Mouse (Mus musculus) embryo, embryonic 9.5 days (tissue): ENCODE measurements around the gene Adamts20.

ENCODE experiments used
- DNase-seq: peaks from one replicate; pipeline ENCODE4 v3.0.0-alpha.2; 2017; ENCODE audit errors: extremely low spot score

Gene Adamts20

DNA sequence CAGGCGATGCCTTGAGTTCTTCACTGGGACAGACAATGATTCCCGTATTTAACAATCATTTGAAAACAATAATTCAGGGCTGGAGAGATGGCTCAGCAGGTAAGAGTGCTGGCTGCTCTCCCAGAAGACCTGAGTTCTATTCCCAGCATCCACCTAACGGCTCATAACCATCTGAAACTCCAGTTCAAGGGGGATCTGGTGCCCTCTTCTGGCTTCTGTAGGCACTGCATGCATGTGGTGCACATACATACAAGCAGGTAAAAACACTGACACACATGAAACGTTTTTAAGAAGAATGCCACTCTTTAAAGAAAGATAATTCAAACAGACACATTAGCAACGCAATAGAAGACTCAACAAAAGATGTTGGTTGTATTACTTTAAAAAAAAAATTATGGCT, 120.9 kb downstream of the Adamts20 start:
- DNase-seq: no peak

DNA sequence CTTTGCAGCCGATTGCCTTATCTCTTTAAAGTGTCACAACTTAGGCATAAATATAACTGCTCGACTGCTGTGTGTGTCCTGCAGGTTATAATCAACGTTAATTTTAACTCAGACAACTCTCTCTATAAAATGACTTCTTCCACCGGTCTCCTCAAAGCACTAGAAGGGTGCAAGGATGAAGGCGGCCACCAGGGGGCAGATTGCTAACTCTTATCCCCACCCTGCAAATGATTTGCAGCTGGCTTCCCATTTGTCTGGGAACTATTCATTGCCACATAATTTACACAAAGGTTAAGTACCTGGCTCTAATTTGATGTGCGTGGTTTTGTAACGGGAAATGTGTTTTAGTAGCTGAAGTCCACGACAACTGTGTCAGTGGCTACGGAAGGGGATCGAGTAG, 122.9 kb downstream of the Adamts20 start:
- DNase-seq: peak; percentile 55

DNA sequence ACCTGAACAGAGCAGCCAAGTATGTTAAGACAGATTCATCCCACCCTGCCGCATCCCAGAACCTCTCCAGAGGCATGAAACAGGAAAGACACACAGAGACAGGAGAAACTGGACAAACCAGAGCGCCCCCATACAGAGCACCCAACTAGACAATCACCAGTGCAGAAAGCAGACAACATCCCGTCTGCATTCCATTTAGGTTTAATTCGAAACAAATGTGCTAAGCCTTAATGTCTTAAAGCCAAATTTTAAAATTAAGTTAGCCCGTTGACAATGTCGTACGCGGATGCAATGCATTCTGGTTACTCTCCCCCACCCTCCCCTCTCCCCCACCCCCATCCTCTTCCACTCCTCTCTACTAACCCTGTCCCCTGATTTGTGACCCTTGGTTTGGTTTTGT, 126.2 kb downstream of the Adamts20 start:
- DNase-seq: no peak

DNA sequence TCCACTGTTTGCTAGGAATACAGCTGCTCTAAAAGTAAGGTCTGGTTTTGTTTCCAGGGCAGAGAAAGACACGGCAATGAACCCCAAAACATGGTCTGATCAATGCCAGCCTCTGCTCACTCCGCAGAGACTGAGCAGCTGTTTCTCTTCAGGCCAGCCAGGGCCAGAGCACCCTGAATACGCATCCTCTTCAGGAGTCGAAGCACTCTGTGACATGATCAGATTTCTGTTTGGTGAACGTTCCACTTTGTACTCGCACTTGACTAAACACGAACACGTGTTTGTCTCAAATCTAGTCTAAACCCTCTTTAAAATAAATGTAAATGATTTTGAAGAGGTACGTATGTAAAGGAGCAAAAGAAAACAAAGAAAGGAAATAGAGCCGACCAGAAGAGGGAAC, 130.6 kb downstream of the Adamts20 start:
- no peak for DNase-seq

DNA sequence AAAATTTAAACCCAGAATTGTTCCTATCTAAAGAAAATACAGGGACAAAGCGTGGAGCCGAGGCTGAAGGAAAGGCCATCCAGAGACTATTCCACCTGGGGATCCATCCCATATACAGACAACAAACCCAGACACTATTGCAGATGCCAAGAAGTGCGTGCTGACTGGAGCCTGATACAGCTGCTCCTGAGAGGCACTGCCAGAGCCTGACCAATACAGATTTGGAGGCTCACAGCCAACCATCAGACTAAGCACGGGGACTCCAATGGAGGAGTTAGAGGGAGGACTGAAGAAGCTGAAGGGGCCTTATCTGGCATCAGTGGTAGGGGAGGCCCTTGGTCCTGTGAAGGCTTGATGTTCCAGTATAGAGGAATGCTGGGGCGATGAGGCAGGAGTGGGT, 138.6 kb downstream of the Adamts20 start:
- DNase-seq: no peak

DNA sequence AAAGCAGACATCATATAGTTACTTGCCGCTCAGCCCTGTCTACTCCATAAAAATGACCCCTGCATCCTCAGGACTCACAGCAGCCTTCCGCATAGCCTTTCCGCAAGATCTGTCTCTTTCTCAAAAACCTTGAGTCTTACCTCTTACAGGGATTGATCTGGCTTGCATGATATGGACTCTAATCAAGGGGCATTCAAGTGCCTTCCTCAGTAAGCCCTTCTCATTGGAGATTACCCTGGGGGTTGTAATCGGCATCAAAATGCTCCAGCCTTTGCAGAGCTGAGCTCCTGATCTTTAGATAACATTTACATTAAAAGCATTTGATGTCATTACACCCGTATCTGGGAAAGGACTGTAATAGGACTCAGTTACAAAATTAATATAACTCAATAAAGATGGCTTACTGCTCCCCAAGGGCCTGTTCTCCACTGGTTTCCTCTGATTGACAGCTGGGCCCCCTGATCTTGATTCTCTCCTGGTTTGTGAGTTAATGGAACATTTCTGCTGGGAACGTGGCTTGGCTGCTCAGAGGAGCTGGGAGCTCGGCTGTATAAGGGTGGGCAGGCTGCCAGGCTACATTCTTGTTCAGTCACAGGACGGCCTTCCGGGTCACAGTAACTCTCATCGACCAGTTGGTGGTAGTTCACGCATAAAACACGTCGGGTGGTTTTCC, 139.6 kb downstream of the Adamts20 start:
- no peak for DNase-seq

DNA sequence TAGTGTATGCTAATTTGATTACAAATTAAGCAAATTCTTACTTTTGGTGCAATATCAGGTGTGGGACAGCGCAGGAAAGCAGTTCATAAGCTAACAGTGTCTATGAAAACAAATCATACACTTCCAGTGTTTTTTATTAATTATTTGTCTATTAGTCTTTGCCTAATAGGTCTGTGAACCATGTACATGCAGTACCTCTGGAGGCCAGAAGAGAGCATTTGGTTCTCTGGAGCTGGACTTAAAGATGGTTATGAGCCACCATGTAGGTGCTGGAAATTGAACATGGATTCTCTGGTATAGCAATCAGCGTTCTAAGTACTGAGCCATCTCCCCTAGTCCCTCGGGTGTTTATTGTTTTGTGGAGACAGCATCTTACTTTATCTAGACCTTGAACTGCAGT, 149.0 kb downstream of the Adamts20 start:
- DNase-seq: no peak

DNA sequence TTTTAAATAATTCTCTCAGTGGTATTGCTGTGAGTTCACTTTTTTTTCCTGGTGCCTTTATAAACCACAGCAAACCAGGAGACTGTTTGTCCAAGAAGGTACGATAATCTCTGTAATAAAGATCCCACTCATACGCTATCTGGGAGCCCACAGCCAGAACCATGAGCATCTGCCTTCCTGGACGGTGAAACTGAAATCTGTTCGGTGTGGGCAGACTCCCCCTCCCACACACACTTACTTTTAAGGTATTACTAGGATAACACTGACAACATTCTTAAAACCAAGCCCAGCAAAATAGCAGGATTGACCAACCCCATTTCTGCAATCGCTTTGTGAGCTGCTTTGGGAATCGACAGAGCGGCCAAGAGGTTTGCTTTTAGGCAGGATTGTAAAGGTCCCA, 155.5 kb downstream of the Adamts20 start:
- no peak for DNase-seq

DNA sequence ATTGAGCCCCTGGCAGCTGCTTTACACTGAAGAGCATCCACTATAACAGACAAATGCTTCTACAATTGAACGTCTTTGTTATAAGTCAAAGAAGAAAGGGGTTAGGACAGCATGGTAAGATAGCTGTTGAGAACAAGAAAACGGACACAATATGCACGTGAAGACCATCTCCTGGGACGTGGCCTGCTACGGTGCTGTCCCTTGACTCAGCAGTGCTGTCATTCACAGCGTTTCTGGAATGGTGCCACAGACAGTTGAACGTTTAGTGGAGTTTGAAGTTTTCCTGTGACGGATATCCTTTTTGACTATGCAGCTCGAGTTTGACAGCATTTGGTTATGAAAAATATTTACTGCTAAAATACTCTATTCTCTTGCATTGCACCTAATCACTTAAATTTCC, 157.3 kb downstream of the Adamts20 start:
- no peak for DNase-seq

DNA sequence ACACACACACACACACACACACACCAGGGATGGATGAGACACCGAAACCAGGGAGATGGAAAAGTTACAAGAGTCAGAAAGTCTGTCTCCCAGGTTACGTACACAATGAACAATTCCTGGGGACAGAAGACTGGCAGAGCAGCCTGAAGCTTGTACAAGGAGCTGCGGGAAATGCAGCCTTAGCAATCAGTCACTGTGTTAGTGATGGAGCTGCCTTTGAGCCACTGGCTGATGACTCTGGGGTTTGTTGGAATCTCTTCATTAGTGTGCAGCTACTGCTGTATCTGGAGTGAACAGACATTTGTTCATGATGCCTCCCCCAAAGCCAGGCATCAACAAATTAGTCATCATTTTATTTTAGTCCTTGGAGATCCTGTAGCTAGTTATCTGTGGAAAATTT, 162.1 kb downstream of the Adamts20 start:
- DNase-seq: no peak

DNA sequence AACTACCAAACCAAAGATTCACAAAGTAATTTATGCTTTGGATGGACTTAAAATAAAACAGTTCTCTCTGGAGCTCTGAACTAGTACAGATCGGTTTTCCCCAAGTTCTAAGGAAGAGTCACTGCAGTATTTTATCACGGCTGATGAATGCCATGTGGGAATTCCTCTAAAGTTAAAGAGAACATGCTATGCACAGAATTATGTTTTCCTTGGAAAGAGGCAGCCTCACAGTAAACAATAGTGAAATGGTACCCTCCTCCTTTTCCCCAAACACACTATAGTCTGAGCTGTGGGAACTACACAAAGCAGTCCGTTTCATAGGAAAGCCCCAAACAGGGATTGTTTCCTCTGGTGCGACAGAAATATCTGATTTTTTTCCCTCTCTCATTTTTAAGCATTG, 171.1 kb downstream of the Adamts20 start:
- DNase-seq: no peak

DNA sequence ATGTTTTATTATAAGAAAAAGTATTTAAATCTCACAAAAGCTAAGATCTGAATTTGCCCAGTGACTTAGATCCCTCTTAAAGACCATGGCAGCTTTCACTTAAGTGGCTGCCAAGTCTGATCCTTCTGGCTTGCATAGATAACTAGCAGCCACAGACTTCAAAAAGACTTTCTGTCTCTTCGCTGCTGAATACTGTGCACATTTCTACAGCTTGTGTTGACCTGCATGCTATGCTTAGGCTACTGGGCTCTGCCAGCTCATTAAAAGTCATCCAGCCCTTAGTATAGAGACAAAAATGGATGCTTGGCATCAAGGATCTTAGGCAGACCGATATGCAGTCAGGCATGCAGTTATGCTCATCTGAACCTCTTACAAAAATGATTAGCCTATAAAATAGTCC, 177.2 kb downstream of the Adamts20 start:
- no peak for DNase-seq

DNA sequence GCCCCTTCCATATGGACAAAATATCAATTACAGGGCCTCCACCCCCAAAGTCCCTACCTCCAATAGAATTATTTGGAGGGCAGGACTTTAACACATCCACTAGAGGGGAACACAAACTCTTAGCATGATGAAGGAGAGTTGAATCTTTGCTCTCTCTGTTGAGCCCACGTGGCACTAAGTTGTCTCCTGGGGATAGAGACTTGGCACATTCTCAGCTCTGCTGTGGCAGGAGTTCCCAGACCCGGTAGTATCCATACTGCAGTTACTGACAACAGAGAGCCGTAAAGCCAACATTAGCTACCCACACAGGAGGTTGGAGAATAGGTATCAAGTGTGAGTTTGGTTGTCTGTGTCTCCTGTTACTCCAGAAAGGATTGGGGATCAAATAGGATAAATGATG, 177.7 kb downstream of the Adamts20 start:
- no peak for DNase-seq

DNA sequence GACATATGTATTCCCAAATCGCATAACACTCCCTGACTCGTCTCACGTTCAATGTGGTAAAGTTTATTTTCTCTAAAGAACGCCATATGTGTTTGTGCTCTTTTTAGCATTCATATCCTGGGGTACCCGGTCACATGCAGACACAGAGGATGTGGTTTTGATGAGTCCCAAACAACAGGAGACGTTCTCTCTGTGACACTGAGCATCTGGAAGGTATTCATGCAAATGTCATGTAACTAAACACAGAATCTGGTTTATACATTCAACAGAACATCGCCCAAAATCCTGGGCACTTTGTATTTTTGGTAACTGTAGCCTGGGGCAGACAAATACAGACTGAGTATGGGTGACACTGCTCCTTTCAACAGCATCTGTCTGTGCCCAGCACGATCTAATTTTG, 188.8 kb downstream of the Adamts20 start:
- no peak for DNase-seq

DNA sequence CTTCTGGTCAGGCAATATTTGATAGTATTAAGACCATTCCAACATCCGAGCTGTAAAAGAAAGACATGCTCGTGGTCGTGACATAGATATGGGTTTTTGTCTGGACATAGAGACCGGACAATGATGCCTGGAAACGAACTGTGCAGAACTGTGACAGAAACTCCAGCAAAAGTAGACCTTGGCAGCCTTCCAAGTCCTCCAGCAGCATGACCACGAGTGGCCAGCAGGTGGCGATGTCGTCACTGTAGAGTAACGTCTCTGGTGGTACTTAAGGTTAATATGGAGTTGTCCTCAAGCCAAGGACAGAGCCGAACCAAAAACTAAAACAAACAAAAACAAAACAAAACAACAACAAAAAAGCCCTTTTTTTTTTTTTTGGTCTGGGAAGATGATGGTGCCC, 199.6 kb downstream of the Adamts20 start:
- DNase-seq: peak; percentile 79

DNA sequence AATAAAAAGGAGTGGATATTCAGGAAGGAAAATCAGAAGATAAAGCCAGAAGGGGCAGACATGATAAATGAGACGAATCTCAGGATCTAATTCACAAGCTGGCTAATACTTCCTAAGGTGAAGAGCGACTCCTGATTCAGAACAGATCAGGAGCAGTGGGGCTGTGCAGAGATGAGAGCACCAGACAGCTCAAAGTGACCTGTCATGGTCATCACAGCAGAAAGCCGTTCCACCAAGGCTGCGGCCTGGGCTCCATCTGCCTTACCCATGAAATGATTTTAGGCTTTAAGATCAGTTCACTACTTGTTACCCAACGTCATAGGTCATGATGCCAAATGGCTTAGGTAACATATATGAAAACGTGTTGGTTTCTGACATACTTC, 200.7 kb downstream of the Adamts20 start:
- DNase-seq: no peak

DNA sequence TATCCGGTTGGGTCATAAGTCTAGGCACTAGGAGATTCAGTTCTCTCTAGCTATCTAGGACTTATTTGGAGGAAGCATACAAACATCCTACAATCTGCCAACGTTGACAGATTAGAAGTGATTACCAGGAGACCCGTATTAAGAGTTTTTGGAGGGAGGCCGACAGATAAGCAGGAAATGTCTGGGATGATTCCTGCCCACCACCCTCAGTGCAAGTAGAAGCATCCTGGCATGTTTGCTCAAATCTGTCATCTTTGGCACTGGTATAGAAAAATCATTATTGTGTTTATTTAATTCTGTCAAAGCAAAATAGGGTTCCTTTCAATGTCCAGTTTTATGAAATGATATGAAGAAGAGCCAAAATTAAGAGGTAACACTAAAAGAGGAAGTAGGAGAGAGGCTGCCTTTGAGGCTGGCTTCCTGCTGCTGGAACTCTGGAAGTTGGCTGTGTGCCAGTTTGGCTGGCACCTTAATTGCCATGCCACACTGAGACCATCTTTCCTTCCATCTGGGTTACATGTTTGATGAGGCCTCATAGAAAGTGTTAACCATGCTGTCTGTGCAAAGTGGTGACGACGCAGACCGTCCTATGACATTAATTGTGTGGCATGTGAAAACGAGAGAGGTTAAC, 201.2 kb downstream of the Adamts20 start:
- DNase-seq: no peak

DNA sequence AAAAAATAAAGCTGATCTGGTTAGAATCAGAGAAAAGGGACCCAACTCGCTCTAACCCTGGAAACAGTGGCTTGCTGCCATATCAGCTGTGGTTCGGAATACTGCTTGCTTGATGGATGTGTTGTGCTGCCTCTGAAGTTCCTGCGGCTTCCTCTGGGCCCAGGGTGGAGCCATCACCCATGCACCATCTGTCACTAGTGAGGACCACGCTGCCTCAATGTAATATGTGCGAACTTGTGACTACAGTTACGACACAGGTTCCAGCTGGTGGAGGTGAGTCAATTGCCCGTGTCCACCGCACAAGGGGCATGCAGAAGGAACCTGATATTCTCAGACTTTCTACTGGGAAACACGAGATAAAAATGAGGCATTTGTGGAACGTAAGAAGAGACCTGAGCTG, 202.0 kb downstream of the Adamts20 start:
- no peak for DNase-seq

DNA sequence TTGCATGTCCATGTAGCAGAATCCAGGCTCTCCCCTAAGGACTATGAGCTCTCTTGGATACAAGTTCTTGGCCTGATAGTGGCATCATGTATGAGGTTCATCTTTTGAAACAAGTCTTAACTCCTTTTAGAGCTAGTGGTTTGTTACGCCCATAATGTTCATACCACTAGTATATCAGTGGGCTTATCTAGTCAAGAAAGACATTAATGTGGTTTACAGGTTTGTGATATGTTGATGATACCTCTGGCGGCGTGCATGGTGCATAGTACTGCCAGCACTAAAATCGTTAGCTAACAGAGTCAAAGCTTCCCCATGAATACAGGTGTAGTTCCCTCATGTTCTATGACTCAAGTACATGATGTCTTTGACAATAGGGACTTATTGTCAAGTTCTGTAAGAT, 205.7 kb downstream of the Adamts20 start:
- no peak for DNase-seq

DNA sequence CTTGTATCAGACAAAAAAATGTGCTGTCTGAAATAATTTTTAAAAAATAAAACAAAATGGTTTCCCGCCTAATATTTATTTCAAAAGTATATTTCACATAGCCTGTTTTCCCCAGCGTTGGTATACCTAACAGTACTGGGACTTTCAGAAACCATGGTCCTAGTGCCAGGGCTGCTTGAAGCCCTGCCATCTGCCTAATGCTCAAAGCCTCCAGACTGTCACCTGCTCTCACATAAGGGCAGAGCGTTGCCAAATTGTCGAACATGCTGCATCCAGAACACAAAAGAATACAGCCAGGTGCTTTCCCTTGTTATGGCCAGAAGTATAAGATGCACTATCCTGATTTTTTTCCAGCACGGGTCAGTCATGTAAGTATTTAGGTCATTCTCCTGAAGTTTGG, 209.7 kb downstream of the Adamts20 start:
- DNase-seq: no peak

DNA sequence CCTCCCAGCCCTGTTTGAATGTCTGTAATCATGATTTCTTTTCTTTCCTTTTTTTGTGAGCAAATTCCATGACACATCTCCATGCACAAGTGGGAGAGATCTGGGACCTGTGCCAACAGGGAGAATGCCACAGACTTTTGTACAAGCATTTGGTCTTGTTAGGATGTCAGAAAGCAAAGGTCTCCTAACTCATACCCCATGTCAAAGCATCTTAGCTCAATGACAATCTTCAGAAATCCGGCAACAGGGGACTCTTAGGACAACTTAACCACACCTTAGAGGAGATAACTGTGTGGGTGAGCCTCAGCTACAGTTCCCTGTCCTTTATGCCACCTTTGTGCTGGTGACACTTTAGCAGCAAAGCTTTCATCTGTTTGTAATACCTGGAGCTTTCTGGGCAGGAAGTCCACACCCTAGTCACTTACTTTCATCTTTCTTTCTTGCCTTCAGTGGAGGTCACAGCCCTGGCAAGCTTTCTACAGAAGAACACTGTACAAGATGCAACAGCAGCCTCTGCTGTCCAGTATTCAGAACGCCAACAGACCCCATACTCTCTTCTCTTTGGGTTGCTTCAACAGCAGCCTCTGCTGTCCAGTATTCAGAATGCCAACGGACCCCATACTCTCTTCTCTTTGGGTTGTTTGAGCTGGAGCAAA, 210.2 kb downstream of the Adamts20 start:
- DNase-seq: no peak

DNA sequence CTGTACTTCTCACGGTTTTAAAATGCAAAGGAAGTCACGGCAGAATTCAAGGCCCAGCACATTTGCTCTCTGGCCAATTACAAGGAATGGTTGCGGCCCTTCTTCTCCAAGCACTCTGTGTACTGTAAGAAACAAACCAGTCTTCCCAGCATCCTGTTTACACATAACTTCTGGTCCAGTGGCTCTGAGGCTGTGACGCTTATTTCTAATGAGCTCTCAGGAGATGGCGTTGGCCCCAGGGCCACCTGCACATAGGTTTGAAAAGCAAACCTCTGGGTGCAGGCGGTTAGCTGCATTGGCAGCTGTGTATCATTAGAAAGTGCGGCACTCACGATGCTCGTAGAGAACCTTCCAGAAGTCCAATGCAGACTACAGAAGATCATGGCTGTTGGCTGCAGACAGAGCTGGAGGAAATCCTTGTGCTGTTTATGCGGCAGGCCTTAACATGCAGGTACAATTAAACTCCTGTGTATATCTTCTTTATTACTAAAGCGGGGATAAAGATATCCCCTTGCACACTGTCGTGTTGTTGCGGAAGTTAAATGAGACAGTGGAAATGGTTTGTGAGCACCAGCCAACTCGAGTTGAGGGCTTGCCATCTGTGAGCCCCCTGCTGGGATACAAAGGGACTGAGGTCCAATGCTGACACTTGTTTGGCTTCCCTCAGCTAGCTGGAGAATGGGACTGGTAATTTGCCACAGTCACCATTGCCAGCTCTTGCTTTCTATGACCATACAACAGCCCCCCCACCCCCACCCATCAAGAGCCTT, 210.9 kb downstream of the Adamts20 start:
- no peak for DNase-seq
